Mouse (Mus musculus) 3134 (cell line): ENCODE measurements around the gene Olfr1307.

Experiments used
- DNase-seq: peaks from one replicate; pipeline ENCODE4 v3.0.0-alpha.2; 2011; ENCODE audit warnings: low spot score; ENCODE audit not compliant: insufficient read length; ENCODE audit errors: extremely low read depth

Gene Olfr1307

DNA sequence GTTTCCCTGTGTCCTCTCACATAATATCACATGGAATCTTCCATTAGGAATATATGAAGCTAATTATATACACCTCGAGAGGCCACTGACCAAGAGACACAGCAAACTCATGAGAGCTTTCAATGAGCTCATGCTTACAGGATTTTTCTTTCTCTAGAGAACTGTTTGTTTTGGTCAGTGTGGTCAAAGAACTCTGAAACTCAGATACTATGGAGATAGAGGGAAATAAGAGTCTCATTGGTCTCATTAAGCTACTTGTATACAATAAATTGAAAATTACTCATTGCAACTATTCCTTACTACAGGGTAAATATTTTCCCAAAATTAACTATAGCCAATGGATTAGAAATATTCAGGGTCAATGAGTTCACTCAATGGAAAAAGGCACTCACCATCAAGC is at the start of gene Olfr1307:
TSS of gene Olfr1307 (minus strand) at position 101 of the 400 bp plus-strand sequence.
- no peak for DNase-seq

DNA sequence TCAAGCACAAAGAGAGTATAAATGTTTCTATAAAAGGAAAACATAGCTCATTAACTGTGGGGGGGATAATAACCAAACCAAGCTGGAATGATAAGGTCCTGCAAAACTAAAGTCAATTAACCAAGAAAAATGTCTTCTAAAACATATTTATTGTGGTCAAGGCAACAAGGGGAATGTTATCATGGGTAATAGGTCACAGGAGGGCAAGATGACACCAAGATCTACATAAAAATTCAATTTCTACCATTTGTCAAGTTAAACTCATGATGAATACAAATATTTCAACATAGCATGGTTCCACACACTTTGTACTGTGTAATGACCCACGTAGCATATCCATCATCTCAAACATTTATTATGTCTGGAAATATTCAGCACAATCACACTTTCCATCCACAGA is 40.9 kb upstream of the Olfr1307 start, which contains the start of gene Olfr1309:
TSS of gene Olfr1309 (minus strand) at position 101 of the 400 bp plus-strand sequence.
- no peak for DNase-seq

DNA sequence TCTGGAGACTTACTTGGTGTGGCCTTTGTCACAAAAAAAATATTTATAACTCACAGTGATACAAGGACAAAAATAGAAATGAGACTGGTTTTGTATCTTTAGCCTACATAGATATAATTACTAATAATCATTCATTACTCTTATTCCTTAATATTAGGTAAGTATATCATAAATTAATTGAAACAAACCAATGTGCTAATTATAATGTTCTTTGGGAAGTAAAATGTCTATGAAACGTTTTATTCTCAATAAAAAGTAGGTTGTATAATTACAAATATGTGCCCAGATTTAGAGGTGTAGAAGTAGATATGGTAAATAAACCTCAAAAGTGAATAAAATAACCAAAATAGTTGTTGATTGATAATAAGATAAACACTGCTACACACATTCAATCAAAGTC is 15.6 kb upstream of the Olfr1307 start, which contains the start of gene Olfr1308:
TSS of gene Olfr1308 (minus strand) at position 101 of the 400 bp plus-strand sequence.
- DNase-seq = no peak

- no peak for DNase-seq
Observed at GRCm38 (mm10) chr2:111916171-111916570, 33.1 kb downstream of the Olfr1307 start, which contains the start of gene Olfr1306. TSS of gene Olfr1306 (minus strand) at chr2:111916271.
